Mouse (Mus musculus) Patski (cell line): ENCODE data around the gene Tiprl. TPM values are rescaled to one million over a fixed set of nuclear protein-coding genes. Genes with fewer than 3 reads are reported as not detected.
A peak's percentile ranks its signal among the peaks of the same experiment; 100 is the strongest.

Source experiments
- ATAC-seq: fragments of 100-300 bp; one replicate; pipeline ENCODE4 v1.8.0; 2021
- CTCF ChIA-PET: fragments of 350-600 bp; sonication (Branson Sonifier 250); formaldehyde crosslinking; loops from one replicate; lab custom pipeline; 2022; ENCODE audit warnings: inconsistent platforms; lab: Charles Lee
- POLR2A ChIA-PET: fragments of 350-600 bp; sonication (Branson Sonifier 250); formaldehyde crosslinking; loops from one replicate; lab custom pipeline; 2022; ENCODE audit warnings: antibody characterized with exemption, inconsistent platforms; lab: Charles Lee
- DNase-seq: peaks from one replicate; pipeline ENCODE4 v3.0.0-alpha.2; 2011; ENCODE audit warnings: low read depth, low spot score
- H3K27me3 ChIP-seq: fragments of 371-371 bp; one replicate; pipeline ENCODE4 v1.5.1; 2021
- CTCF ChIP-seq: fragments of 100-300 bp; IDR thresholded peaks from one replicate; pipeline ENCODE4 v1.5.1; 2021
- in situ Hi-C: fragments of 300-500 bp; cut with MboI; formaldehyde crosslinking; loops from 3 replicates; pipeline ENCODE4 v1.11.1; 2018; ENCODE audit warnings: low pct_unique_long_range_greater_than_20kb, mixed read lengths
- polyA plus RNA-seq: library from polyadenylated mRNA; unstranded; gene quantifications from one replicate; pipeline ENCODE4 v1.2.3, GENCODE M21; 2021

Gene Tiprl
- polyA plus RNA-seq, 1 experiment from 2014 or later, result 72.6 TPM

GRCm38 (mm10) chr1:165248842-165249241 lies 12.0 kb upstream of the Tiprl start:
- no peak for TF ChIP-seq CTCF
- ATAC-seq (no peak), DNase-seq (no peak)
- no peaks in the 10 kb centered on the region for H3K27me3 ChIP-seq
- POLR2A ChIA-PET, result no interaction called here
- in situ Hi-C loops, result no loop called here
- CTCF ChIA-PET, result no interaction called here

DNA sequence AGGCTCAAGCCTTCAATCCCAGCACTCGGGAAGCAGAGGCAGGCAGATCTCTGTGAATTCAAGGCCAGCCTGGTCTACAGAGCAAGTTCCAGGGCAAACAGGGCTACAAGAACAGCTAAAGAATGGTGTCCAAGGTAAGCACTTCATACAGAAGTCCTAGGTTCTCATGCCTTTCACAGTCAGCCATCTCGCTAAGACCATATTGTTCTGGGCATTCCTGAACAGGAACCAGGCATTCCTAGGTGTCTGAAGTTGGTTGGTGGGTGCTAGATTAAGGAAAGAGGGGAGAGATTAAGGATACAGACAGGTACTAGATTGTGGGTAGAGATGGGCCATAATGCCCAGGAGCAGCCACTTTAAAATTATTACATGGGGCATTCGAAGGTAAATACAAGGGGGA lies 11.0 kb upstream of the Tiprl start:
- no peaks in the 10 kb centered on the region for H3K27me3 ChIP-seq
- no peak for DNase-seq
- ChIA-PET CTCF (no interaction called here), POLR2A (interaction anchor here (0.7 kb wide), 1 partner anchor 13 kb away, joined by 3 read pairs; no protein-coding TSS in a partner anchor)
- no peak for TF ChIP-seq CTCF
- in situ Hi-C loops, result no loop called here
- ATAC-seq, result no peak

DNA sequence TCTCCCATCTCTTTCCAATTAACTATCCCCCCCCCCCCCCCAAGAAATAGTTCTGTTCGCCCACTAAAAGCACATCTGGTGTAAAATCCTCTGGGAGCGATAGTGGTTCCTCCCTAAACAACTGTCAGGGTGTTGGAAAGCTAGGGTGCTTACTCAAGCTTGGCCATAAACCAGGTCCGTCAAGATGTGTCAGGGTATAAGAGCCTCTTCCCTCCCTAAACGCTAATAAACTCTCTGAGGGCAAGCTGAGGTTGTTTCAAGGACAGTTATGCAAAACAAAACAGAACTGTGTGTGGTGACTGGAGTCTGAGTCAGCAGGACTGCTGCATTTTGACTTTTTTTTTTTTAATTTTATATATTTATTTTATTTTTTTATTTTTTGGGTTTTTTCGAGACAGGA lies 10.3 kb upstream of the Tiprl start:
- CTCF ChIA-PET, result no interaction called here
- no peak for DNase-seq
- in situ Hi-C loops, result no loop called here
- ATAC-seq, result no peak
- POLR2A ChIA-PET, result interaction anchor here (0.7 kb wide), 1 partner anchor 12 kb away, joined by 3 read pairs; no protein-coding TSS in a partner anchor
- no peaks in the 10 kb centered on the region for H3K27me3 ChIP-seq
- TF ChIP-seq CTCF, result no peak

DNA sequence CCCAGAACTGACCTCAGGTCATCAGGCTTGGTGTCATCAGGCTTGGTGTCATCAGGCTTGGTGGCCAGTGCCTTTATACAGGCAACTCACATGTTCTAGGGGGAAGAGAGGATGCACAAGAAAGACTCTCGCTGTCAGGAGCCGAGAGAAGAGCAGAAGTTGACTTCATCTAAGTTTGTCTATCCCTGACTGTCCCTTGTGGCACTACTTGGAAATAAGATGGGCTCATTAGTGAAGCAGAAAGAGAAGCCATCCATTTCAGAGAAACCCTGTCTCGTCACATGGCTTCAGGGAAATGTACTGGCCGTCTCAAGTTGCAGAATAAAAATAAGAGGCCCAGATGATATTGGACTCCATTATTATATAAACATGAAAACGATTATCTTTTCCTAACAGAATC lies 9.8 kb upstream of the Tiprl start:
- in situ Hi-C loops, result no loop called here
- no peak for TF ChIP-seq CTCF
- DNase-seq (no peak), ATAC-seq (no peak)
- POLR2A ChIA-PET, result no interaction called here
- no peaks in the 10 kb centered on the region for H3K27me3 ChIP-seq
- CTCF ChIA-PET, result no interaction called here

GRCm38 (mm10) chr1:165235846-165236245 lies 950 bp downstream of the Tiprl start:
- DNase-seq, result no peak
- no peak for ATAC-seq
- POLR2A ChIA-PET, result interaction anchor here (0.9 kb wide), 1 partner anchor 12 kb away, joined by 3 read pairs; no protein-coding TSS in a partner anchor
- TF ChIP-seq CTCF, result no peak
- in situ Hi-C loops, result loop anchor here (10.0 kb wide), 1 partner anchor 229 kb away; the partner anchor contains the start of genes Dcaf6 and Mpc2
- H3K27me3 ChIP-seq, result no peaks in the 10 kb centered on the region
- CTCF ChIA-PET, result no interaction called here

DNA sequence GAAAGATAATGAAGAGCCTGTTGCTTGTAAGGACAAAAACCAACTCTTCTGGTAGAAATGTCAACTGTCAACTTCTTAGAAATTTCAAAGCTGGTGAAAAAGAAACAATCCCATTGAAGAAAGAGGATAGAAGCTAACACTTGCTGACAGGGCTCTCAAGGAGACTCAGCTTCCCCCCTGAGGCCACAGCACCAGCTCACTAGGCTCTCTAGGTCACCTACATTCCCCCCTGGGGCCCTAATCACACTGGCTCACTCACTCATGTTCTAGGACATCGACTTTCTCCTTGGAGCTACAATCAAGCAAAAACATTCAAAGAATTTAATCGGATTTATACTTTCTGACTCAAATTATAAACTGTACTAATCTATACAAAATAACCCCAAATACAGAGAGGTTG lies 3.0 kb downstream of the Tiprl start:
- in situ Hi-C loops, result loop anchor here (10.0 kb wide), 1 partner anchor 231 kb away; the partner anchor contains the start of genes Dcaf6 and Mpc2
- ChIA-PET POLR2A (no interaction called here), CTCF (no interaction called here)
- H3K27me3 ChIP-seq, result no peaks in the 10 kb centered on the region
- ATAC-seq (no peak), DNase-seq (no peak)
- TF ChIP-seq CTCF, result no peak

- in situ Hi-C loops, result loop anchor here (10.0 kb wide), 1 partner anchor 234 kb away; the partner anchor contains the start of genes Dcaf6 and Mpc2
- peak; percentile 65 for TF ChIP-seq CTCF
- ATAC-seq (no peak), DNase-seq (no peak)
- POLR2A ChIA-PET, result no interaction called here
- no peaks in the 10 kb centered on the region for H3K27me3 ChIP-seq
- CTCF ChIA-PET, result no interaction called here
Observed at GRCm38 (mm10) chr1:165230691-165231090, 6.1 kb downstream of the Tiprl start.

GRCm38 (mm10) chr1:165229577-165229976 lies 7.2 kb downstream of the Tiprl start:
- no peak for DNase-seq
- in situ Hi-C loops, result no loop called here
- CTCF ChIA-PET, result interaction anchor here (0.9 kb wide), 1 partner anchor 9 kb away, joined by 4 read pairs; no protein-coding TSS in a partner anchor
- POLR2A ChIA-PET, result no interaction called here
- H3K27me3 ChIP-seq, result no peaks in the 10 kb centered on the region
- ATAC-seq, result no peak
- TF ChIP-seq CTCF, result no peak

- ChIA-PET CTCF (no interaction called here), POLR2A (no interaction called here)
- in situ Hi-C loops, result no loop called here
- H3K27me3 ChIP-seq, result no peaks in the 10 kb centered on the region
- DNase-seq, result no peak
- TF ChIP-seq CTCF, result no peak
- ATAC-seq, result no peak
Observed at GRCm38 (mm10) chr1:165217023-165217589, 19.7 kb downstream of the Tiprl start.

DNA sequence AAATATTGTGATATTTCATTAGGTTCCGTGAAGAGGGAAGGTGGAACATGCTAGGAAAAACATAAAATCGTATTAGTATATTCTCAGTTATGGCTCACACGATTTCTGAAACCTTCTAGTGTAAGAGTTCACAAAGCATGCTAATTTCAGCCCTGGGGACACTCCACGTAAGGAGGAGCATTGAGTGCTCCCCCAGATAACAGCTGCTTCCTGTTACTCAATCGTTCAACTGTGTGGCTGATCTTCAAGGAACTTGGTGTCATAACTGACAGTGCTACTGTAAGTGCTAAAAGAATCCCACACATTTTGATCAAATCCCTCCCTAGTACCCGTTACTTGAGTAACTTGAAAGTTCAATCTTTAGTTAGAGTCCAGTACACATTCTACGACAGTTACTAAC lies 21.0 kb downstream of the Tiprl start:
- no peak for DNase-seq
- in situ Hi-C loops, result no loop called here
- POLR2A ChIA-PET, result interaction anchor here (0.7 kb wide), 1 partner anchor 87 kb away, joined by 3 read pairs; no protein-coding TSS in a partner anchor
- TF ChIP-seq CTCF, result no peak
- ATAC-seq, result no peak
- CTCF ChIA-PET, result no interaction called here
- no peaks in the 10 kb centered on the region for H3K27me3 ChIP-seq

DNA sequence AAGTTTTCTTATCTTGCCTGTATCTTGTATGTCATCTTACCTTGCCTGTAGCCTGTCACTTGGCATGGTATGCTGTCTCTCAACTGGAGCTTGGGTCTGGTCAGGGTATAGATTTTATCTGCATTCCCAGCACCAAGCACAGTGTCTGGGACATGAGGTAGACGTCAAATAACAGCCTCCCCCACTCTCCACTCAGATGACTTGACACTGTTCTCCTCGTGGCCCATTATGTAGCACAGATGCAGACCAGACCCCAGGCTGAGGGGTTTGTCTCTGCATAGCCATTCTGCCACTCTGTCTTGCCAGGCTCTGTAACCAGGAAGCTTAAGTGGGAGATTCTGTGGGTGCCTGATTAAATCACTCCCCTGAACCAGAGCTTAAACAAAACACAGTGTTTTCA lies 31.2 kb downstream of the Tiprl start:
- no peaks in the 10 kb centered on the region for H3K27me3 ChIP-seq
- ChIA-PET POLR2A (no interaction called here), CTCF (no interaction called here)
- no peak for ATAC-seq
- TF ChIP-seq CTCF, result no peak
- DNase-seq, result no peak
- in situ Hi-C loops, result no loop called here
